Mouse (Mus musculus): Measurements from ENCODE around the gene Lrrc9. TPM values are rescaled to one million over a fixed set of nuclear protein-coding genes. Genes with fewer than 3 reads are reported as not detected.

The Lrrc9 gene
- total and polyA plus RNA-seq, 3 experiments: 0.08 to 0.14 (median 0.10) TPM

GRCm38 (mm10) chr12:72532303-72532702, 90.6 kb downstream of the Lrrc9 start:
- Histone ChIP-seq H3K79me2 (replicated peaks; ENCODE audit: control insufficient read depth, insufficient read depth, low read length) (no peaks in the 10 kb centered on the region), H3K4me3 (no peak overlapping the region), H3K27ac (no peak overlapping the region), H3K4me1 (ENCODE audit: control insufficient read depth, insufficient read depth, low read length) (no peaks in the 10 kb centered on the region), H3K36me3 (ENCODE audit: control insufficient read depth, insufficient read depth, low read length) (no peaks in the 10 kb centered on the region), H3K27me3 (ENCODE audit: control insufficient read depth, insufficient read depth, low read length) (no peaks in the 10 kb centered on the region), H3K9ac (ENCODE audit: low read depth, low read length) (no peak overlapping the region)
- intact Hi-C loops (cut with DNase I): loop anchor here (10.0 kb wide), 2 partner anchors 222 to 448 kb away; partner anchors contain the start of genes Jkamp, L3hypdh and Ppm1a
- 49% methylated on average over 7 of the region's 7 CpGs for WGBS
- DNase-seq: no peak
- no peak for TF ChIP-seq EP300 (IDR thresholded peaks at IDR 0.05; ENCODE audit: insufficient read depth, low read depth, low read length)
- TF ChIP-seq CTCF (IDR thresholded peaks at IDR 0.05): no peak
- no peak for TF ChIP-seq POLR2A (IDR thresholded peaks at IDR 0.05; ENCODE audit: insufficient read depth, low read depth, low read length)

- Histone ChIP-seq H3K4me3 (no peak overlapping the region), H3K79me2 (replicated peaks; ENCODE audit: control insufficient read depth, insufficient read depth, low read length) (no peaks in the 10 kb centered on the region), H3K9ac (ENCODE audit: low read depth, low read length) (no peak overlapping the region), H3K36me3 (ENCODE audit: control insufficient read depth, insufficient read depth, low read length) (no peaks in the 10 kb centered on the region), H3K27me3 (ENCODE audit: control insufficient read depth, insufficient read depth, low read length) (no peaks in the 10 kb centered on the region), H3K27ac (no peak overlapping the region), H3K4me1 (ENCODE audit: control insufficient read depth, insufficient read depth, low read length) (no peaks in the 10 kb centered on the region; the same call in 1 of the 2 replicates)
- no peak for TF ChIP-seq POLR2A (IDR thresholded peaks at IDR 0.05; ENCODE audit: insufficient read depth, low read depth, low read length)
- TF ChIP-seq EP300 (IDR thresholded peaks at IDR 0.05; ENCODE audit: insufficient read depth, low read depth, low read length): no peak
- no peak for TF ChIP-seq CTCF (IDR thresholded peaks at IDR 0.05)
- intact Hi-C loops (cut with DNase I): loop anchor here (10.0 kb wide), 2 partner anchors 221 to 449 kb away; partner anchors contain the start of genes Jkamp, L3hypdh and Ppm1a
- no peak for DNase-seq
- 76% methylated on average over 6 of the region's 6 CpGs for WGBS
Measured at GRCm38 (mm10) chr12:72533986-72534385, 92.3 kb downstream of the Lrrc9 start.

DNA sequence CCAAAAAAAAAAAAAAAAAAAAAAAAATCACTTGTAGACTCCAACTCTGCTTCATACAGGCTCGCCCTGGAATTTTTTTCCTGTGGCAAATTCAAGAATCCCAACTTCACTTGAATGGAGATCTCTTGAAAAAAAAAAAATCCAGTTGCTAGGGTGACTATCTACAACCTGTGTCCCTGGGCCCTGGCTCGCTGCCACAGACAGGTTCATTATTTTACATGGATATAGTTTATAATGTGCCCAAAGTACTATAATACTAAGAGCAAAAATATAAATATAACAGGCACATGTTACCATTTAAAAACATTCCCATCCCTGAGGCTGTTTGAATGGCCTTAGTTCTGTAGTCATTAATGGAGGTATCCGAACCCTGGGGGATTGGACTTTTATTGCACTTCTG, 93.9 kb downstream of the Lrrc9 start:
- intact Hi-C loops (cut with DNase I): loop anchor here (10.0 kb wide), 2 partner anchors 219 to 451 kb away; partner anchors contain the start of genes Jkamp, L3hypdh and Ppm1a
- TF ChIP-seq CTCF (IDR thresholded peaks at IDR 0.05): no peak
- TF ChIP-seq EP300 (IDR thresholded peaks at IDR 0.05; ENCODE audit: insufficient read depth, low read depth, low read length): no peak
- TF ChIP-seq POLR2A (IDR thresholded peaks at IDR 0.05; ENCODE audit: insufficient read depth, low read depth, low read length): no peak
- no peaks in the 10 kb centered on the region; the same call in 1 of the 2 replicates for H3K4me1 ChIP-seq (ENCODE audit: control insufficient read depth, insufficient read depth, low read length)
- no peak overlapping the region for H3K9ac ChIP-seq (ENCODE audit: low read depth, low read length)
- peak overlapping the region; percentile 71 for H3K4me3 ChIP-seq
- H3K36me3 ChIP-seq (ENCODE audit: control insufficient read depth, insufficient read depth, low read length): no peaks in the 10 kb centered on the region; the same call in 1 of the 2 replicates
- no peaks in the 10 kb centered on the region for H3K79me2 ChIP-seq (replicated peaks; ENCODE audit: control insufficient read depth, insufficient read depth, low read length)
- H3K27ac ChIP-seq: peak overlapping the region; percentile 26; the same call in 1 of the 2 replicates
- WGBS: 49% methylated on average over 3 of the region's 3 CpGs
- no peak for DNase-seq
- H3K27me3 ChIP-seq (ENCODE audit: control insufficient read depth, insufficient read depth, low read length): no peaks in the 10 kb centered on the region

DNA sequence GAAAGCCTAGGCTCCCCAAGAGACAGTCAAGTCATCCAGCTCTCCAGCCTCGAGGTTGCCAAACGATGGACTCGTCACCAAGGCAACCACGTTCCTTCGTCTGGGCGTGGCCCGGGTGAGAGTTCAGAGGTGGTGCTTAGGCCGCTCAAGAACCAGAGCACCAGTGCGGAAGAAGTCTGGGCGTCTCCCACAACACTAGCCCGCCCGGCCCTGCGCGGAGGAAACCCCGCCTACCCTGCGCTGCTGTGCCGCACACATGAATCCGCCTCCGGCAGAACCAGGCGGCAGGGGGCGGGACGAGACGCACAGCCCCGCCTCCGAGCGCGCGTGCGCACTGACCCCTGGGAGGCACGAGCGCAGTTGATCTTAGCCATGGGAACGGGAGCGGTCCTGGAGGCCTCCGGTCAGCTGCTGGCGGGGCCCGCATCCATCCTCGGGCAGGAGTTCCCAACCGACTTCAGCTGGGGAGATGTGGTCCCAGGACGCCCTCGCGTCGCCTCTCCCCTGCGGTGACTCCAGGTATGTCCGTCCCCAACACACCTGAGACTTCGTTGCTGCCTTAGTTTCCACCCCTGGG, 94.4 kb downstream of the Lrrc9 start, which contains the start of gene Pcnx4:
Gene Pcnx4 (plus strand): TSS at position 363 of the 577 bp plus-strand sequence.
- peak within 1 kb of the TSS; percentile 83 for H3K9ac ChIP-seq (ENCODE audit: low read depth, low read length)
- H3K36me3 ChIP-seq (ENCODE audit: control insufficient read depth, insufficient read depth, low read length): no peaks in the 10 kb centered on the region; the same call in 1 of the 2 replicates
- under 1% methylated on average over 45 of the region's 45 CpGs for WGBS
- peak; percentile 33 for TF ChIP-seq CTCF (IDR thresholded peaks at IDR 0.05)
- TF ChIP-seq EP300 (IDR thresholded peaks at IDR 0.05; ENCODE audit: insufficient read depth, low read depth, low read length): peak; percentile 30; the same call in 1 of the 2 replicates
- peak; percentile 78 for TF ChIP-seq POLR2A (IDR thresholded peaks at IDR 0.05; ENCODE audit: insufficient read depth, low read depth, low read length)
- H3K4me1 ChIP-seq (ENCODE audit: control insufficient read depth, insufficient read depth, low read length): no peaks in the 10 kb centered on the region; the same call in 1 of the 2 replicates
- peak within 1 kb of the TSS; percentile 59 for H3K27ac ChIP-seq
- no peaks in the 10 kb centered on the region for H3K27me3 ChIP-seq (ENCODE audit: control insufficient read depth, insufficient read depth, low read length)
- peak within 1 kb of the TSS; percentile 71 for H3K4me3 ChIP-seq
- no peaks in the 10 kb centered on the region for H3K79me2 ChIP-seq (replicated peaks; ENCODE audit: control insufficient read depth, insufficient read depth, low read length)
- DNase-seq: peak; percentile 99
- intact Hi-C loops (cut with DNase I): loop anchor here (2.0 to 10.0 kb wide), 3 partner anchors 129 to 451 kb away; partner anchors contain the start of genes Dhrs7, Jkamp, L3hypdh and Ppm1a

DNA sequence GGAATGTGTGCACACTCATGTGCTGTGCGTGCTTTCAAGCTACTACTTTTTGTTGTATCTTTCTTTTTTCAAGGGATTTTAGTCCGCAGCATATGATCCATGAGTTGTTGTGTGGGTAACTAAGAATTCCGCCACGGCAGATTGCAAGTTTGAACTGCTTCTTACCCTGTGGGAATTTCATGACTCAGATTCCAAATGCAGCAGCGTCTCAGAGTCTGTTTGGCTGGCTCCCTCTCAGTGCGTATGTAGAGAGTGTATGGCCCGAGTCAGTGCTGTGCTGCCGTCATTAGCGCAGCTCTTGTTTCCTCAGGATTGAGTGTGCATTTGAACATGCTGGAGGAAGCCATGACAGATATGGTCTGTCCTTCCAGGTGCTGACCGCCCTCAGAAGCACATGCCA, 96.9 kb downstream of the Lrrc9 start:
- WGBS: 70% methylated on average over 10 of the region's 10 CpGs
- intact Hi-C loops (cut with DNase I): loop anchor here (10.0 kb wide), 2 partner anchors 216 to 454 kb away; partner anchors contain the start of genes Jkamp, L3hypdh and Ppm1a
- no peaks in the 10 kb centered on the region for H3K79me2 ChIP-seq (replicated peaks; ENCODE audit: control insufficient read depth, insufficient read depth, low read length)

GRCm38 (mm10) chr12:72554347-72554746, 112.7 kb downstream of the Lrrc9 start:
- Histone ChIP-seq H3K27me3 (ENCODE audit: control insufficient read depth, insufficient read depth, low read length) (no peaks in the 10 kb centered on the region), H3K36me3 (ENCODE audit: control insufficient read depth, insufficient read depth, low read length) (no peaks in the 10 kb centered on the region), H3K27ac (no peak overlapping the region), H3K4me1 (ENCODE audit: control insufficient read depth, insufficient read depth, low read length) (no peaks in the 10 kb centered on the region), H3K79me2 (replicated peaks; ENCODE audit: control insufficient read depth, insufficient read depth, low read length) (no peaks in the 10 kb centered on the region), H3K4me3 (no peak overlapping the region), H3K9ac (ENCODE audit: low read depth, low read length) (no peak overlapping the region)
- no peak for DNase-seq
- intact Hi-C loops (cut with DNase I): no loop called here
- 81% methylated on average over 4 of the region's 4 CpGs for WGBS
- TF ChIP-seq POLR2A (IDR thresholded peaks at IDR 0.05; ENCODE audit: insufficient read depth, low read depth, low read length): no peak
- TF ChIP-seq CTCF (IDR thresholded peaks at IDR 0.05): no peak
- no peak for TF ChIP-seq EP300 (IDR thresholded peaks at IDR 0.05; ENCODE audit: insufficient read depth, low read depth, low read length)

More for the DNA sequence above, 96.9 kb downstream of the Lrrc9 start:
- DNase-seq: no peak
- H3K9ac ChIP-seq (ENCODE audit: low read depth, low read length): no peak overlapping the region
- H3K4me3 ChIP-seq: no peak overlapping the region
- TF ChIP-seq POLR2A (IDR thresholded peaks at IDR 0.05; ENCODE audit: insufficient read depth, low read depth, low read length) (no peak), EP300 (IDR thresholded peaks at IDR 0.05; ENCODE audit: insufficient read depth, low read depth, low read length) (no peak), CTCF (IDR thresholded peaks at IDR 0.05) (no peak)
- no peaks in the 10 kb centered on the region; the same call in 1 of the 2 replicates for H3K36me3 ChIP-seq (ENCODE audit: control insufficient read depth, insufficient read depth, low read length)
- H3K27me3 ChIP-seq (ENCODE audit: control insufficient read depth, insufficient read depth, low read length): no peaks in the 10 kb centered on the region
- no peaks in the 10 kb centered on the region; the same call in 1 of the 2 replicates for H3K4me1 ChIP-seq (ENCODE audit: control insufficient read depth, insufficient read depth, low read length)
- H3K27ac ChIP-seq: no peak overlapping the region

All from heart, adult 2 months (tissue).